Mouse (Mus musculus) embryonic facial prominence, embryonic 14.5 days (tissue): ENCODE measurements at regions not wholly inside any gene's neighbourhood (a gene's known extent, or its start where the extent isn't known, plus 50 kb on each side); places are given as distances from the start of the nearest gene placed in this dataset.

ENCODE experiments used
- ATAC-seq: fragments of 200-750 bp; cut with Nextera tagmentation; 2 replicates; pipeline ENCODE4 v1.8.0; 2017; ENCODE audit warnings: low read depth, moderate number of reproducible peaks, moderate TSS enrichment
- DNase-seq: peaks from one replicate; pipeline ENCODE4 v3.0.0-alpha.2; 2015; ENCODE audit warnings: low spot score
- H3K27ac ChIP-seq: fragments of 300-500 bp; sonication (generic); replicated peaks from 2 replicates; pipeline ENCODE4 v1.5.1; 2014; ENCODE audit warnings: low read depth, mild to moderate bottlenecking, low read length, moderate library complexity
- H3K27me3 ChIP-seq: fragments of 300-500 bp; sonication (generic); replicated peaks from 2 replicates; pipeline ENCODE4 v1.6.1; 2014; ENCODE audit warnings: low read length; ENCODE audit not compliant: control insufficient read depth, insufficient read depth
- H3K36me3 ChIP-seq: fragments of 300-500 bp; sonication (generic); 2 replicates; pipeline ENCODE4 v1.6.1; 2014; ENCODE audit warnings: low read length, mixed read lengths; ENCODE audit not compliant: control insufficient read depth, insufficient read depth
- H3K4me1 ChIP-seq: fragments of 300-500 bp; sonication (generic); 2 replicates; pipeline ENCODE4 v1.6.1; 2014; ENCODE audit warnings: antibody characterized with exemption, low read length; ENCODE audit not compliant: control insufficient read depth, insufficient read depth
- H3K4me2 ChIP-seq: fragments of 300-500 bp; sonication (generic); 2 replicates; pipeline ENCODE4 v1.6.1; 2014; ENCODE audit warnings: low read depth, mild to moderate bottlenecking, low read length, moderate library complexity, mixed read lengths
- H3K4me3 ChIP-seq: fragments of 300-500 bp; sonication (generic); 2 replicates; pipeline ENCODE4 v1.5.1; 2014; ENCODE audit warnings: low read depth, mild to moderate bottlenecking, low read length
- H3K9ac ChIP-seq: fragments of 300-500 bp; sonication (generic); 2 replicates; pipeline ENCODE4 v1.6.1; 2014; ENCODE audit warnings: low read depth, mild to moderate bottlenecking, low read length, moderate library complexity, mixed read lengths
- H3K9me3 ChIP-seq: fragments of 300-500 bp; sonication (generic); 2 replicates; pipeline ENCODE4 v1.6.1; 2016; ENCODE audit warnings: low read length; ENCODE audit not compliant: control insufficient read depth
- WGBS: fragments of 180-500 bp; shearing (Covaris S2); extraction: QIAGEN DNeasy Blood & Tissue Kit; methylation state at CpG from one replicate; pipeline ENCODE4 v1.1.7; 2014; 5-methylcytosine and 5-hydroxymethylcytosine counted together

GRCm38 (mm10) chr4:31555077-31555476, 408.8 kb upstream of the Map3k7 start:
- H3K4me3 ChIP-seq, result no peak overlapping the region
- WGBS, result 71% methylated on average over 1 of the region's 1 CpGs
- no peaks in the 10 kb centered on the region for H3K9me3 ChIP-seq
- no peak overlapping the region for H3K27ac ChIP-seq
- no peak overlapping the region for H3K4me2 ChIP-seq
- H3K4me1 ChIP-seq, result no peaks in the 10 kb centered on the region; the same call in 1 of the 2 replicates
- DNase-seq (no peak), ATAC-seq (no peak)
- no peaks in the 10 kb centered on the region for H3K36me3 ChIP-seq
- H3K27me3 ChIP-seq, result no peaks in the 10 kb centered on the region
- no peak overlapping the region for H3K9ac ChIP-seq

GRCm38 (mm10) chr4:31557261-31557660, 406.6 kb upstream of the Map3k7 start:
- Histone ChIP-seq H3K36me3 (no peaks in the 10 kb centered on the region), H3K4me1 (no peaks in the 10 kb centered on the region; the same call in 1 of the 2 replicates), H3K9me3 (no peaks in the 10 kb centered on the region), H3K4me2 (no peak overlapping the region), H3K4me3 (no peak overlapping the region), H3K9ac (no peak overlapping the region), H3K27me3 (no peaks in the 10 kb centered on the region), H3K27ac (no peak overlapping the region)
- DNase-seq (no peak), ATAC-seq (no peak)
- WGBS, result 73% methylated on average over 7 of the region's 7 CpGs

DNA sequence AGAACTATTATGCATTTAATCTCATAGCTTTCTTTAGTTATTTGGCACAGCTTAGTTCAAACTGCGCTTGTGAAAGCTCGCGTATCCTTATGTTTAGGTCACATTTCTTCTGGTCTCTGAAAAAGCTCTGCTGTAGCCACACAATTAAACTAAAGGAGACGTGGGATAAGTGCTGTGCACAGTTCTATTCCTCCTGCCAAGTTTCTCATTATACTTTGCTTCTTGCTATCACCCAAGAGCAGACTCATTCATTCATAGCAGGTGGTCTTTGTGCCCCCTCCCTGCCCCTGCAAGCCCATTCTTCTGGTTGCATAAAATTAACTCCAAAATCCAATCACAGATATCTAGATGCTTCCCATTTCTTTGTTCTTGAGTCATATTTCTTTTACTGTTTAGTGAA, 403.6 kb upstream of the Map3k7 start:
- Histone ChIP-seq H3K4me3 (no peak overlapping the region), H3K27ac (no peak overlapping the region), H3K9ac (no peak overlapping the region), H3K36me3 (no peaks in the 10 kb centered on the region), H3K9me3 (no peaks in the 10 kb centered on the region), H3K4me2 (no peak overlapping the region), H3K4me1 (no peaks in the 10 kb centered on the region; the same call in 1 of the 2 replicates), H3K27me3 (no peaks in the 10 kb centered on the region)
- 85% methylated on average over 4 of the region's 4 CpGs for WGBS
- no peak for DNase-seq
- ATAC-seq, result no peak

- 83% methylated on average over 10 of the region's 10 CpGs for WGBS
- H3K4me3 ChIP-seq, result no peak overlapping the region
- no peak overlapping the region for H3K4me2 ChIP-seq
Observed at GRCm38 (mm10) chr4:31561183-31561582, 402.7 kb upstream of the Map3k7 start.

GRCm38 (mm10) chr4:31561823-31562222, 402.1 kb upstream of the Map3k7 start:
- no peak overlapping the region for H3K4me3 ChIP-seq
- H3K36me3 ChIP-seq, result no peaks in the 10 kb centered on the region
- H3K9me3 ChIP-seq, result no peaks in the 10 kb centered on the region
- peak; percentile 54 for DNase-seq
- ATAC-seq, result no peak
- no peak overlapping the region for H3K9ac ChIP-seq
- H3K4me1 ChIP-seq, result no peaks in the 10 kb centered on the region
- no peak overlapping the region for H3K4me2 ChIP-seq
- WGBS, result 19% methylated on average over 3 of the region's 3 CpGs
- H3K27me3 ChIP-seq, result no peaks in the 10 kb centered on the region
- H3K27ac ChIP-seq, result no peak overlapping the region

More at GRCm38 (mm10) chr4:31561183-31561582, 402.7 kb upstream of the Map3k7 start:
- no peak for ATAC-seq
- Histone ChIP-seq H3K4me1 (no peaks in the 10 kb centered on the region), H3K36me3 (no peaks in the 10 kb centered on the region), H3K9me3 (no peaks in the 10 kb centered on the region), H3K27ac (no peak overlapping the region), H3K27me3 (no peaks in the 10 kb centered on the region), H3K9ac (no peak overlapping the region)
- no peak for DNase-seq

- 30% methylated on average over 5 of the region's 5 CpGs for WGBS
- DNase-seq (no peak), ATAC-seq (no peak)
- Histone ChIP-seq H3K4me1 (no peaks in the 10 kb centered on the region), H3K27me3 (no peaks in the 10 kb centered on the region), H3K4me2 (no peak overlapping the region), H3K27ac (no peak overlapping the region), H3K9ac (no peak overlapping the region), H3K36me3 (no peaks in the 10 kb centered on the region), H3K9me3 (no peaks in the 10 kb centered on the region), H3K4me3 (no peak overlapping the region)
Observed at GRCm38 (mm10) chr4:31566158-31566557, 397.7 kb upstream of the Map3k7 start.

DNA sequence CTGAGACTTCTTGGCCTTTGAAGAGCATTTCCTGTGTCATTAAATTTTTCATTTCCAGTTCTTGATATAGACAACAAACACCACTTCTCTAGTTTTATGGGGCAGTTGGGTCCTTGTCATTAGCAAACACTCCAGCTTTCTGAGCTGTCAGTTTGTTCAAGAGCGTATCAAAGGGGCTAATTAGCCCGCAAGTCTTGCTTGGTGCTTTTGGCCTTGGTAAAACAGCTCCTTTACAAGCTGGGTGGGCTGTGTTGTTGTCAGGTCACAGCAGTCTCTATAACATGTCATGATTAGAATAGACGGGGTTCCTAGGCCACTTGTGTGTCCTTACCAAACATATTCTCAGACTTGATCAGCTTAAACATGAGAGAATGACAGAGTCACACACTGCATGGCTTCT, 397.1 kb upstream of the Map3k7 start:
- Histone ChIP-seq H3K27ac (no peak overlapping the region), H3K4me1 (no peaks in the 10 kb centered on the region), H3K9ac (no peak overlapping the region), H3K36me3 (no peaks in the 10 kb centered on the region), H3K4me2 (no peak overlapping the region), H3K27me3 (no peaks in the 10 kb centered on the region), H3K9me3 (no peaks in the 10 kb centered on the region), H3K4me3 (no peak overlapping the region)
- DNase-seq, result no peak
- no peak for ATAC-seq
- WGBS, result 68% methylated on average over 3 of the region's 3 CpGs

DNA sequence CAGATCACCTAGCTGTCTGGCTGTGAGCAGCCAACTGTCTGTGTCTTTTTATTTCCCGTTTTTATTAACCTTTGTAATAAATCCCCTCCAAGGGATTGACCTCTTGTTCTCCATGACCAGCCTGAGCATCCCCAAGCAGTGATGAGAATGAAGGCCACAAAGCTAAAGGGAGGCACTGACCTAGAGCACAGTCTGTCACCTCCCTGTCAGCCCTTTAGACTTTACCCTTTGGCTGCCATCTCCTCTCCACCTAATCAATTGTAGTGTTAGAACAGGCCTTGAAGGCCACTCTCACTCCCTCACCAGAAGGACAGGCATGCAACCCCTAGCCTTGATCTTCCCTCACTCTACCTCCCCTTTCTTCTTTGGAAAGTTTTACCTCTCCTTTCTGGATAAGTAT, 394.2 kb upstream of the Map3k7 start:
- H3K4me1 ChIP-seq, result no peaks in the 10 kb centered on the region
- H3K4me3 ChIP-seq, result no peak overlapping the region
- H3K4me2 ChIP-seq, result no peak overlapping the region
- 82% methylated on average over 1 of the region's 1 CpGs for WGBS
- H3K9ac ChIP-seq, result no peak overlapping the region
- no peak overlapping the region for H3K27ac ChIP-seq
- H3K36me3 ChIP-seq, result no peaks in the 10 kb centered on the region
- DNase-seq, result no peak
- no peaks in the 10 kb centered on the region for H3K27me3 ChIP-seq
- ATAC-seq, result no peak
- no peaks in the 10 kb centered on the region for H3K9me3 ChIP-seq

- Histone ChIP-seq H3K27ac (no peak overlapping the region), H3K4me1 (no peaks in the 10 kb centered on the region), H3K27me3 (no peaks in the 10 kb centered on the region), H3K9me3 (no peaks in the 10 kb centered on the region), H3K4me3 (no peak overlapping the region), H3K4me2 (no peak overlapping the region), H3K9ac (no peak overlapping the region), H3K36me3 (no peaks in the 10 kb centered on the region)
- ATAC-seq (peak; percentile 55; the same call in 1 of the 2 replicates), DNase-seq (no peak)
- 45% methylated on average over 4 of the region's 4 CpGs for WGBS
Observed at GRCm38 (mm10) chr4:31576982-31577579, 386.8 kb upstream of the Map3k7 start.
